Comparison of ENCODE assay signal across 17 mouse cellular contexts in the genomic region with DNA sequence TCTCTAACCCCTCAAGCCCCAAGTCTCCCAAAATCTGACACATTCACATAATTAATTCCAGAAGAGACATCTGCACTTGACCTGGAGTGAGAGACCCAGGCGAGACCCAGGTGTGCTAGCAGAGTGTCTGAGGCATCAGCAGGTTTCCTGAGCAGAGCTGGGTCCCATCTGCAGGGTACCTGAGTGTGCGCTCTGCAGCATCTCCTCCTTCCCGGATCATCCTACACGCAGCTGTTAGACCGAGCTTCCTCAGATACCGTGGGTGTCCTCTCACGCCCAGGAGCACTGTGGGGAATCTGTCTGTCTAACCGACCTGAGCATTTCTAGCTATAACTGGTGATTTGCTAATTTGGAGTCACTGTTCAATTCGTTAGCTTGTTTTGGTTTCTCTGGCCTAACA.
DNase-seq lines count a peak whose midpoint lies in the region.
"Had no signal": no experiment of that assay in that cellular context is flagged by ENCODE, and none has a peak within 500 bp of the region (broad histone marks: within the 10 kb centered on the region; RNA-seq: fewer than 3 reads in every experiment).

No protein-coding gene starts in this region.

- DNase-seq in frontal cortex, postnatal 36 days (ENCODE audit: low spot score in 2 of 2): peak; percentile 33 to 43
- DNase-seq in frontal cortex, postnatal 14 days (ENCODE audit: low spot score in 2 of 2): no peak
- DNase-seq in layer of hippocampus, adult 9-11 months: peak; percentile 35
- no peak for DNase-seq in layer of hippocampus, adult 11-12 months (ENCODE audit: low spot score)
- DNase-seq in right cerebral cortex, adult 18-20 months: peak; percentile 73
- no peak for DNase-seq in right cerebral cortex, postnatal 14 days
- peak; percentile 44 to 59 for DNase-seq in right cerebral cortex, postnatal 36 days (ENCODE audit: low spot score in 2 of 2)
- DNase-seq: adrenal gland, postnatal 10 days; cerebellum, adult 11-12 months; cerebellum, postnatal 10 days; forebrain, postnatal 0 days; gastrocnemius, postnatal 10 days; kidney, adult 8-10 months; kidney, postnatal 4 days; lung, embryonic 14.5 days; lung, postnatal 14 days; midbrain, embryonic 14.5 days had no signal

Comparison
In these comparisons a context has a peak if more than half of its experiments do, and no peak if none do; other contexts are left out.
1. DNase-seq: peak in frontal cortex, postnatal 36 days (2 of 2), layer of hippocampus, adult 9-11 months (single experiment), right cerebral cortex, adult 18-20 months (single experiment) and right cerebral cortex, postnatal 36 days (2 of 2); none in frontal cortex, postnatal 14 days (0 of 2), layer of hippocampus, adult 11-12 months (single experiment) and right cerebral cortex, postnatal 14 days (single experiment).